Mouse (Mus musculus): Measurements from ENCODE around the gene Cox7a1.

DNA sequence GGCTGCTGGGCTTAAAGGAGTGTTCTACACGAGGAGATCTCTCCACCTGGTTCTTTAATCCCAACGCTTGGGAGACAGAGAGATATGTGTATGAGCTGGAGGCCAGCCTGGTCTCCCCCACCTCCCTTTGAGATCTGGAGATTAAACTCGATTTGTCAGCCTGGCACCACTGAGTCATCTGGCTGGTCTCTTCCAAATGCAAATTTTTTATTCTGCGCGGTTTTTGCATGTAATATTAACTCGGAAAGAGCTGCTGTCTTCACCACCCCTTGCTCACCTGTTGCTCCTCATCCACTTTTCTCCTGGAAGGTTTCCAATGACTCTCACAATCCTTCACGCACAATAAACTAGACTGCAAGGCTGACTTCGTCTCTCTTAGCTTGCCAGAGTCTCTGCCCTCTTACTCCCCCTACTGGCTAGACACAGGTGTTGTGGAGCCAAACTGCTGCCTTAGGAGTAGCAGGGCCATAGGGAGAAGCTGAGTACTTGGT is 14.6 kb downstream of the Cox7a1 start, which contains the start of gene Capns1:
- TF ChIP-seq POLR2A (IDR thresholded peaks at IDR 0.05; ENCODE audit: extremely low read depth, insufficient read depth, low read length): no peak
- peak; percentile 86 for TF ChIP-seq CTCF (IDR thresholded peaks at IDR 0.05; ENCODE audit: low read depth, low read length)
